Mouse (Mus musculus): Measurements from ENCODE around the gene Kif7.

Gene Kif7

DNA sequence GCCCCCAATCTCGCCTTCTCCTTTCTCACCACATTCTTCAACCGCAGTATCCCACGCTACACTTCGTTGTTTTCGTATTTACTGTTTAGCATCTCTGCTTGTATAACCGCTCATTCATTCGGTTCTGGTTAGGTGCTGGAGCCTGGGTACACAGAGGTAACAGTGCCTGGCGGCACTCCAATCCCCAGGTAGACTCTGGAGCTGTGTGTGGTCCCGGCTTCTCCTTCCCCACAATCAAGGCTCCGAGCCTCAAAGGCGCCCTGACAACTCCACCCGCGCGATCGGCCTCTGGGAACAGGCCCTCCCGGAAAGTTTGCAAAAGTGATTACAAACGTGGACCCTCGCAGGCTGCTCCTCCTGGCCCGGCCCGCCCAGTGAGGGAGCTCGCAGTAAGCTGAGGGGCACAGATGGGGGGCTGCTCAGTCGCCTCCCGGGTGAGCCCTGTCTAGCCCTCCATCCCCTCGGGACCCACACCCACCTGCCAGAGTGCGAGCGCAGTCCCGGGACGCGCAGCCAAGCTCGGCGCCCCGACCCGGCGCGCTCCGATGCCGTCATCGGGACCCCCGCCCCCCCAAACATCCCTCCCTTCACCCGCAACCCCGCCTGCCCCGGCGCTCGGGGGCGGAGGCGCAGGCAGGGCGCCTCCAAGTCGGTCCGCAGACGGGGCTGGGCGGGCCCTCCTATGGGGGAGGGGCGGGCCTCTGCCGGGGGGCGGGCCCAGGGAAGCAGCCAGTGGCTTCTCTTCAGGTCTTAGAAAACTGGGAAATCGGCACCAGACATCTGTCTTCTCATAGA, at the start of gene Kif7:
Gene Kif7, minus strand, starts transcription at position 534 of the 795 bp plus-strand sequence.
- DNase-seq = peak; percentile 59

DNA sequence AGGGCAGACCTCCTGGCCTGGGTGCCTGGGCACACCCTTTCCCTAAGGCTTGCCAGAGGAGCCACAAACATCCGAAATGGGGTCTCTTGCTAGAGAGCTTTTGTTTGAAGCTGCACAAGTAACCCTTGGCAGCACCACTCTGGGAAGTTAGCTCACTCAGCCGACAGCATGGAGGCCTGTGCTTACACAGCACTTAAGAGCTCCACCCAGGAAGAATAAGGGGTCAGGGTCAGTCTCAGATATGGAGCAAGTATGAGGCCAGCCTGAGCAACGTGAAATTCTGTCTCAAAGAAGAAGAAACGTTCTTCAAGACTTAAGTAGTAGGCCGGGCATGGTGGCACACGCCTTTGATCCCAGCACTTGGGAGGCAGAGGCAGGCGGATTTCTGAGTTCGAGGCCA, 46.6 kb upstream of the Kif7 start:
- DNase-seq = no peak

DNA sequence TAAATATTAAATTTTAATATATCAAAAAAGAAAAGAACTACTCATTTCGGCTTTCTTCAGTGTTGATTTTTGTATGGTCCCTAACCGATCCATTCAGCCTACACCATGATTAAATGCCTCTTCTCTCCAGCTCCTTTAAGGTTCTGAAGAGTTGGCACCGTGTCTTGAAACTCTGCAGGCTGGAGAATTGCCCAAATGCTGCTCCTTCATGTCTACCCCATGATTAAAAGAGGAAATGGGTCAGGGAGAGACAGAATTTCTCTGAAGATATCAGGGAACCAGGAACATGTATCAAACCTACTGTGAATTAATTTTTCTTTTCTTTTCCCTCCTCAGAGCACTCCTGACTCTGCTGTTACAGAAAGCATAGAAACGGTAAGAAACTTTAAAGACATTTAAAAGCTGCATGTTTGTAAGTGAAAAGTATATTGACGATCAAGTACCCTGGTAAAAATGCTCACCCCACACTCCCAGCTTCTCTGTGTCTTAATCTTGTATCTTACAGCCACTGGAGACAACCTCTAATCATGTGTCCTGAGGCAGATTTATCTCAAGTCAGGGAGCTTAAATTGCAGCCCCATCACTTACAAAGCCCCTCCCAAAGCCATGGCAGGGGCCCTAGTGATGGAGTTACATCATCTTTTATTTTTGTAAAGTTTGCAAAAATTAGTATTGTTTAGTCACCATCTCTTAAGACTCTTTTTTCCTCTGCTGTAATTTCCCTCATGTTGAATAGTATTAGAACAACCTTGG, 45.8 kb upstream of the Kif7 start:
- no peak for DNase-seq

DNA sequence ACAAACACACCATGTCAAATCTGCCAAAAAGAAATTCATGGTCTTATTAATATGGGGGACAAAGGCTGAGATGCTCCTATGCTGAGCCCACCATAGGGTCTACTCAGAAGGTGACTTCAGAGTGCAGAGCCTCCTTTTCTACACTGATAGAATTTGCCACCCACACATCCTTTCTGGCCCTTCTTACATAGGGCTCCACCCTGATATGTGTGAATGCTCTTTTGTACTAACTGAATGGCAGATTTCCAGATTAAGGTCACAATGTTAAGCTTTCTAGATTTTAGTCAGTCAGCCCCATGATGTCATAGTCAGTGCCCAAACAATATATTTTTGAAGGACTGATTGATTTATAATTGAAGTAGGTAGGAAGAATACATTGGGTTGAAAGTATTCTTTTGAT, 44.2 kb upstream of the Kif7 start:
- no peak for DNase-seq

DNA sequence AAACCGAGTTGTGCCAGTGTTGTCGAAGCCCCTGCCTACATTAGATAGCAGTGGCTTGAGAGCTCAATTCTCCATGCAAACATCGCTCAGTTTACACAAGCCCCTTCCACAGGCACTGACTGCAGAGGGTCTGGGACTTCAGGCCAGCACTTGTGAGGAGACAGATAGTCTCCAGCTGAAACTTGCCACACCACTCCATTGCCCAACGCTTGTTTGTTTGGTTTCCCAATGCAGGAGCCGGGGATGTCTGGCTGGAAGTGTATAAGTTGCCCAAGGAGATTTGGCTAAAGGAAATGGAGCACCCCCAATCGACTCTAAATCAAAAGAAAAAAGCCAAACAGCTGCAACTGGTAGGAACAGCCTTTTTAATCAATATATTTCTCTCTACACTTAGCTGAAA, 42.7 kb upstream of the Kif7 start:
- DNase-seq = no peak

DNA sequence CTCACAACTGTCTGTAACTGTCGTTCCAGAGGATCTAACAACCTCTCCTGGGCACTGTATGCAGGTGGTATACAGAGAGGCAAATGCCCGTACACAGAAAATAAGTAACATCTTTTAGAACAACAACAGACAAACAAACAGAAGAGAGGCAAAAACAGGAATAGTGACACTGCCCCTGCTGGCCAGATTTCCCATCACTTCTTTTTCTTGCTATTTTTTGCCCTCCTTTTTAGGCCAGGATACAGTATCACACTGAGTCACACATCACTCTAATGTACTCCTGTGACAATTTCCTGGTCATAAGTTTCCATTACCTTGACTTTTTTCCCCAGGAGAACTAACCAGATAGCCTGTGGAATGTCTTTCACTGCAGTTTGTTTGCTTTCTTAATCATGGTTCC, 40.8 kb upstream of the Kif7 start:
- DNase-seq = no peak

DNA sequence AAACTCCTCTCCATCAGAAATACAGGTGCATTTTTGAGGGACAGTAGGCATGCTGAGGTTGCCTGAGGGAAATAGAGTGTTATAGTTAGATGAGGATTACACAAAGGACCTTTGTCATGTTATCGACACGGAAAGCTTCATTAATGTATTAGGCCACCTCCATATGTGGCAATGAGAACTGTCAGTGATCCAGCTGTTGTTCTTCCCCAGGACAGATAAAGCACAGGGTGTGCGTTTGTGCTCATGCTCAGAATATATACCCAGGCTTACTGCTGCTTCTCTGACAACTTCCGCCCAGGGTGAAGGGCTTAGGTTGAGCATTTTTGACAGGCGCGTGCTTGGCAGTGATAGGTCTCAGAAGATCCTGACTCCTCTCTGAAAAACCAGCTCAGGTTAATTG, 34.0 kb upstream of the Kif7 start:
- no peak for DNase-seq

DNA sequence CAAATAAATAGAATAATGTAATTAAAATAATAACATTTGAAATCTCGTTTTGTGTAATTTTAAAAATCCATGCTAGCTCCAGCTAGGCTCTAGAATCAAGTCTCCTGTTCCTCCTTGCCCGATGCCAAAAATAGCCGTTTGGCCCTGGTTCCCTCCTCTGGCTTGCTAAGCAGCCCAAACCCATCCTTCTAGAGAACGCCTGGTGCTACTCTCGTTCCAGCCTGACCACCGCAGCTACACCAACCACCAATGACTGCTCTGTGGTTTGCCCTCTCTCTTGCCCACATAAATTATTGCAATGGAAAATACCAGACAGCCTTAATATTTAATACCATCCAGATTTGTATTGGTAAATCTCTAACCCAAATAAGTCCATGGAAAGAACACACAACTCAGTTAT, 32.1 kb upstream of the Kif7 start:
- DNase-seq = no peak

DNA sequence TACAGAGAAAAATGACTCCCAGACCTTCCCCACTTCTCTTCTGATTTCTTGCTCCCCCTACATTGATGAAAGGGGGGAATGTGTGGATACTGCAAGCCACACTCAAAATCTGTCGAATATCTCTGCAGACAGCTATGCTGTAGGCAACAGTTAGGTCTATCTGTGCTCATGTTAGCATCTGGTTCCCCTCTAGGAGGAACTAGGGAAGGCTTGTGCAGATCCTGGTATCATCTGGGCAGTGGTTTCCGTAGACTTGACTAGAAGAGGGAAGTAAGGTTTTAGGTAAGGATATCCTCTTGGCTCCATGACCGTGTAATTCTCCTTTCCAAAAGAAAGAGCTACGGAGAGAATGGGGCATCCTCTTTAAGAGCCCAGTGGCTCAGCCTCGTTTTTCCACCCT, 29.1 kb upstream of the Kif7 start:
- no peak for DNase-seq

DNA sequence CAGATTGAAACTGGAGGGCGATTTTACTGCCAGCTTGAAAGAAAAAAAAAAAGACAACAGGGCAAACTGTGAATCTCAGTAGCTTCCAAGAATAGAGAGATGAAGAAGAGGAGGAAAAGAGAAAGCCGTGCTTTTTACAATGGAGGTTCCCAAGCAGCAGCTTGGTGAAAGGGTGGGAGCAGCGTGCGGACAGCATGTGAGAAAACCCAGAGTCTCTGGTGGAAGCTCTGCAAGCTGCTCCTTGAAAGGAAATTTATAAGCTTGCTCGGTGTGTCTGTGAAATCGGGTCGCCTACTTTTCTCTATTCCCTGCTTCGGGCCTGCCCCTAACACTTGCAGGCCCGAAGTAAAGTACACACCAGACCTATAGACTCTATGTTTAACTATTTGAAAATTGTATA, 28.5 kb upstream of the Kif7 start:
- DNase-seq = no peak

DNA sequence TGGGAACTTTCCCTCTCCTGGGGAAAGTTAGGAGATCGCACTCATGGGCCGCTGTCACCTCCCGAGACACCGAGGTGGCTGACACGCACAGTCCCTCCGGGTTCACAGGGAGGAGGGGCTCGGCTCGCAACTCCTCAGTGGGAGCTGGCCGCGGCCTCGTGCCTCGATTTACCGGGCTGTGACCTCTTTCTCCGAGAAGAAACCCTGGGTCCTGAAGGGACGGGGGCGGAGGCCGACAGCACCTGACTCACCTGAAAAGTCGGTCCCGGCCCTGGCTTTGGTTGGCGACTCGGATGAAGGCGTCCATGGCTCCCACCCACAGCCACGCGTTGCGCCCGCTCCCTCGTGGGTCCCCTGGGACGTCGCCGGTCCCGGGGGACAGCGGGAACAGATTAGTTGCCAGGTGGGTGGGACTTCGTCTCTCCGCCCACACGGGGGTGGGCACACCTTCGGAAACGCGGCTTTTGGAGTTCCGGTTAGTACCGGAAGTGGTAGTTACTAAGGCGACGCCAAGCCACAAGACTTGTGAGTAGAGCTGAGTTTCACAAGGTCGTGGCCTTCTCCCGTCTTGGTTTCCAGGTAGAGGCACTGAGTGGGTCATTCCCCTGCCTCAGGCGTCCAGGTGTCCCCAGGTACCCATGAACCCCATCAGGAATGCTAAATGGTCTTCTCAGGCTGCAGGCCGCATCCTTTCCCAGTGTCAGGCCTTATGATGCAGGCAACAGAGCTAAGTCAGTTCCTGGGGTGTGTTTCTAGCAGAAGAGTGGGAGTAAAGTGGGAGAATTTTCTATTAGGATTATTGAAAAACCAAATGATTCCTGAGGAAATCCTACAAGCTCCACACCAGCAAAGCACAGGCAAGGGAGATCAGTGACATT, 27.4 kb upstream of the Kif7 start, which contains the start of the genes Pex11a and Wdr93:
Gene Pex11a, minus strand, starts transcription at position 473 of the 878 bp plus-strand sequence.
Gene Wdr93, plus strand, starts transcription at position 505 of the 878 bp plus-strand sequence.
- DNase-seq = peak; percentile 86

DNA sequence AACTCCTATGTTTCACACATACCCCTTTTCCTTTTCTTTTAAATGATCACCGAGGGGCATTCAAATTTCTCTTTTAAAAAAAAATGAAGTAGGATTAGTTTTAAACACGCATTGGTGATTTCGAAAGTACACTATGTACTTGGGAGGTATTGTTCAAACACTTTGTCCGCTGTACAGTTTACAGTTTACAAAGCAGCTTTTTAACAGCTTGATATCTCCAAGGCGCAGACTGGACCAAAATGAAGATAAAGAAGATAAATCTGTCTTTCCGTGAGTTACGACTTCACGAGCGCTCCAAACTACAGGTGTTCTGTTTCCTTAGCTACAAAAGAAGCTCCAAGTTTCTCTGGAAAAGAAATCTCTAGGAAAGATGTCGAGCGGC, 26.7 kb upstream of the Kif7 start:
- no peak for DNase-seq

DNA sequence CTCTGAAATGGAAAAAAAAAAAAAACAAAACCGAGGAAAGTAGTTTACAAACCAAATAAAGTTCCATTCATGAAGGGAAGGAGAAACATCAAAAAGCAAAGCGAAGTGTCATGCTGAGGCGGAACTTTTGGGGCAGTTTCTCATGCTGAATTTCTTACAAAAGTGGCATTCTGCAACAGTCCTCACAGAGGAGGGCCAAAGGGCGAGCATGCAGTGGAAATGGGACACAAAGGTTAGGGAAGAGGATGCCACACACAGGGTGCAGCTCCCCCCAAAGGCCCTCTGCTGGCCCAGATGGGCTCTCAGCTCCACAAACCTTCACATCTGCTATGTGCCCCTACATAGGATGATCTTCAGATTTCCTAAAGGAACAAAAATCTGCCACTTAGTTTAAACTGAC, 24.8 kb upstream of the Kif7 start:
- no peak for DNase-seq

DNA sequence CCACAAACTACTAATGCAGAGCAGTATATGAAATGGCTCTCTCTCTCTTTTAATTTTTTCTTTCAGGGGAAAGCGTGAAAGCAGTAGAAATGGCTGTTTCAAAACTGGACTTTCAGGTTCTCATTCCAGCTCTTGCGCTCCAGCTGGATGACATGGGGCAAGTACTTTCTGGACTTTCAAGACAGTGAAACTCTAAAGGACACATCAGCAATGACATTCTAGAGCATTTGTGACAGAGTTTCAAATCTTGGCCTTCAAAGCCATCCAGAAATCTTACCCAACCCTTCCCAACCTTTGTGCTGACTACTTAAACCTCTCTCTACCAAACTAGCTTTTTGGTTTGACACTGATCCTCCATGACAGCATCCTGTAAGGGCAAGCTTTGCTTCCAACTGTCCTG, 23.4 kb upstream of the Kif7 start:
- DNase-seq = no peak

DNA sequence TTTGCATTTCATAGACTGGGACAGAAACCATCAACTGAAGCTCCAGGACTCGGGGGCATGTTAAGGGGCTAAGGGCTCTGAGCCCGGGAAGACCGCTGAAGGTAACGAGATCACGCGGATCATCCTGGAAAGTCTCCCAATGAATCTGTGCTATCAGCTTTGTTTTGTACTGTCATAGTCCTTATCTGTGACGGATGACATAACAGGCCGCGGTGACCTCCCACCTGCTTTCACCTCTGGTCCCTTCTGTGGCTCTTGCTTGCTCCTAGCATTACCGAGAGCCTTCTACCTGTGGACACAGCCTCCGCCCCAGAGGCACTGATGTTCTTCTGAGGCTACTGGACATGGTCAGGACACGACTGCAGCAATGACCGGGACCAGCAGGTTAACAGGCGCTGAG, 21.0 kb upstream of the Kif7 start:
- no peak for DNase-seq

DNA sequence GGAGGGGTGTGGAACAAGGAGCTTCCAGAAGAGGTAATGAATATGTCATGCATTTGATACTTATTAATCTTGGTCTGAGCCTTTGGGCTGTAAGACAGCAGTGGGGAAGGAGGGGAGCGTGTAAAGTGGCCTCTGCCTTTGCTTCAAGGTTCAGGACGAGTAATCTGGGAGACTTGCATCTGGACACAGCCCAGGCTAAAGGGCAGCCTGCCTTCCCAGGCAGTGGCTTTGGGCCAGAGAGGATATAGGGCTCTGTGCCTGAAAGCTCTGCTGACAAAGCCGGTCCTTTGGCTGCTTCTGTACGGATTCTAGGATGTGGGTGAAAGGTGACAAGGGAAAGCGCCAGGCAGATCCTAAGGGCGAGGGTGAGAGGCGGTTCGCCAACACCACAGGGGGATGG, 19.0 kb upstream of the Kif7 start:
- DNase-seq = peak; percentile 97

DNA sequence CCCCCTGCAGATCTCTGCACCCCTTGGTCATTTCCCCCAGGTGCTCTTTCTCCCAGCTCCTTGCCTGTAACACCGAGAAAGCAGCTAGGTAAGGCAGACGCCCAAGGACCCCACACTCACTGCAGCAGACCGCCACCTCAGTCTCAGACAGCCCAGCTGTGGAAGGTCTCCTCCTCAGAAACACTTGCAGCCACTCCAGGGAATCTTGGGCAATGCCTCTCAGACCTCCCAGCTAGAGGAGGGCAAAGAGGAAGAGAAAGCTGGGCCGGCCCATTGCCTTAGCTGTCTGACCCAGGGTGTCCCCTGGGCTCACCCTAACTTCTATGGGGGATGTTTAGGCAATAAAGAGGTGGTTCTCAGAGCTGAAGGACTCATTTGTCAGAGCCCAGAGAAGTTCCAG, 17.1 kb upstream of the Kif7 start, which contains the start of gene Plin1:
Gene Plin1, minus strand, starts transcription at position 282 of the 400 bp plus-strand sequence.
- DNase-seq = no peak

DNA sequence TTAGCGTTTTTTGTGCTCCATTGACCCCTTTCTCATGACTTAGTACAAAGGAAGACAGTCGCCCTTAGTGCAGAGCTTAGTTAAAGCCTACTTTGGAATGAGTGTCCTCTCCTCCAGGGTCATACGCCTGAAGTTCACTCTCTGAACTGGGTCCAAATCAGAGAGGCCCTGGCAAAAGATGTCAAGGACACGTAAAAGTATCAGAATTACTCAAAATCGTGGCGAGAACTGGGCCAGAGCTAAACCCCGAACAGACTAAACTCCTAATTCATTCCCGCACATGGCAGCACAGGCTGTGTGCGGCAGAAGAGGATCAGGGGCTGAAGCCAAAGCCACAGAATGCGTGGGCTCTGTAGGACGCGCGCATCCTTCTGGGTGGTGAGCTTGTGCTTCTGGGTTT, 15.9 kb upstream of the Kif7 start:
- DNase-seq = no peak

DNA sequence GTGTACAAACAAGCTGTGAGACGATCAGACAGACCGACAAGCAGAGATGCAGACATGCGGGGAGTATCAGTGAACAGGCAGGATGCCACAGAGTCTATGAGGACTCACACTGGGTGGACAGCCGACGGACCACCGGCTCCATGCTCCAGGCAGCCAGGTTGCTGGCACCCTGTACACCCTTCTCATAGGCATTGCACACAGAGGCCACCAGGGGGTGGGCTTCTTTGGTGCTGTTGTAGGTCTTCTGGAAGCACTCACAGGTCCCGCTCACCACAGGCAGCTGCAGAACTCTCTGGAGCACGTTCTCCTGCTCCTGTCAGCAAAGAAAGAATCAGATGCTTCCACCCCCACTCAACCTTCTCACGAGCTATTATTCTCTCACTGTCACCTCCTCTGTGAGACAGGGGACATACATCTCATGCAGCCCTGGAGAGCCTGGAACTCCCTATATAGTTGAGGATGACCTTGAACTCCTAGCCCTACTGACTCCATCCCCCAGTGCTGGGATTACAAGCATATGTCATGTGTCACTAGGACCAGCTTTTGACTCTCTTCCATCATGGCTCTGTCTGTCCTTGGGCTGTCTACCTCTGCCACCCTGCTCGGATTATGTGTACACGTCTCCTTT, 14.3 kb upstream of the Kif7 start:
- no peak for DNase-seq

DNA sequence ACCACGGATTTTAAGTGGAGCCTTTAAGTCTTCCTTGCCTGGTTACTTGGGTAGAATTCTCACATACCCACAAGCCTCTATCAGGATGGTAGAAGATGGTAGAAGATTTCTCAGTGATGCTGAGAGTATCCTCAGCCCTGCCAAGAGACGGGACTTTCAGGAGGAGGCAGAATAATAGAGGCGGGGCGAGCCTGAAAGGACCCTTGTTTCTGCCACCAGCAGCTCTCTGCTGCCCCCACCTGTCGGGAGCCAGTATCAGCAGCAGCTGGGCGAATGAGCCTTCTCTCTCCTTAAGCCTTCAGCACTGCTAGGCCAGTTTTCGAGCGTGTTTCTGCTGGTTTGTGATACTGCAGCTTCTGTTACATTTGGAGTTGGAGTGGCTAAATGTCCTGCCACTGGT, 13.6 kb upstream of the Kif7 start:
- DNase-seq = peak; percentile 37

DNA sequence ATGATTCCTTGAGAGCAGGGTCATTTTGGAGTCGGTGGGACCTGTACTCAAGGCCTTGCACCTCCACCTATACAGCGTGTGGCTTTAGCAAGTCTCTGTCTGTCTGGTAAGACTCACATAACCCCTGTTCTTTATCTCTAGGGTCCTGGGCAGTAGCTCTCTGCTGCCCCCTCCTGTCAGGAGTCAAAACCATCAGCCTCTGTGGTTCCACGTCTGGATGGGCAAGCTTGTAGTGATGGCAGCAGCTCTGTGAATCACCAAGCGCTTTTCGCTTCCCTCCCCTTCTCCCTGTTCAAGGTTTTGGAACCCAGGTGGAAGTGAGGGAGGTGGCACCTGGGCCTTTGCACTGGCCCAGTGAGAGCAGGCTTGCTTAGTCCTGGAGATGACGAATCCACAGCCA, 12.7 kb upstream of the Kif7 start:
- DNase-seq = peak; percentile 58

DNA sequence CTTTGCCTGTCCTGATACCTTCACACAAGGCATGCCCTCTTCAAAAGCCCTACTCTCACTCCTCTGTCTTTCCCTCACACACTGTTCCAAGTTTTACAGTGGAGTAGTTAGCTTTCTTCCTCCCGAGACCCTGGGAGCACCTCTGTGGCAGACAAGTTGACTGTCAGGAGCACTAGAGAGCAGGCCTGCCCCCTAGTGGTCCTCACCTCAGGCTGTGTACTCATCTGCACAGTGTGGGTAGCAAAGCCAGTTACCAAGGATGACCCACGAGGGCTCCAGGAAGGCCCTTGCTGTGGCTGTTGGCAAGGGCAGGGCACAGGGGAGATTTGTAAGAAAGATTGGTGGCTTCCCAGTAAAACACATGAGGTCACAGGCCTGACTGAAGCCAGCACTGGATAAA, 11.6 kb upstream of the Kif7 start:
- no peak for DNase-seq
